Mouse (Mus musculus) kidney, postnatal 0 days (tissue): ENCODE measurements at regions not wholly inside any gene's neighbourhood (a gene's known extent, or its start where the extent isn't known, plus 50 kb on each side); places are given as distances from the start of the nearest gene placed in this dataset.
"Not testable (repeated sequence)": the region's sequence is repeated elsewhere in the genome, so short reads cannot be mapped to it uniquely, and the experiment has no call there.

Experiments
- ATAC-seq: fragments of 200-750 bp; cut with Nextera tagmentation; replicated peaks from 2 replicates; pipeline ENCODE4 v1.8.0; 2017; ENCODE audit warnings: low read depth, moderate number of reproducible peaks, moderate TSS enrichment, moderate library complexity; ENCODE audit not compliant: low FRiP score
- DNase-seq: peaks from one replicate; pipeline ENCODE4 v3.0.0-alpha.2; 2016; ENCODE audit warnings: low spot score
- H3K27ac ChIP-seq: fragments of 300-500 bp; sonication (generic); 2 replicates; pipeline ENCODE4 v1.5.1; 2014; ENCODE audit warnings: mild to moderate bottlenecking
- H3K27me3 ChIP-seq: fragments of 300-500 bp; sonication (generic); 2 replicates; pipeline ENCODE4 v1.6.1; 2014; ENCODE audit warnings: low read length, mixed read lengths; ENCODE audit not compliant: insufficient read depth
- H3K36me3 ChIP-seq: fragments of 300-500 bp; sonication (generic); 2 replicates; pipeline ENCODE4 v1.6.1; 2014; ENCODE audit warnings: low read length, mixed read lengths; ENCODE audit not compliant: insufficient read depth
- H3K4me1 ChIP-seq: fragments of 300-500 bp; sonication (generic); replicated peaks from 2 replicates; pipeline ENCODE4 v1.6.1; 2014; ENCODE audit warnings: antibody characterized with exemption, low read length, mixed read lengths; ENCODE audit not compliant: insufficient read depth
- H3K4me2 ChIP-seq: fragments of 300-500 bp; sonication (generic); 2 replicates; pipeline ENCODE4 v1.6.1; 2014; ENCODE audit warnings: mild to moderate bottlenecking, low read length, moderate library complexity, mixed read lengths
- H3K4me3 ChIP-seq: fragments of 300-500 bp; sonication (generic); replicated peaks from 2 replicates; pipeline ENCODE4 v1.5.1; 2014; ENCODE audit warnings: low read depth, low read length
- H3K9ac ChIP-seq: fragments of 300-500 bp; sonication (generic); 2 replicates; pipeline ENCODE4 v1.6.1; 2014; ENCODE audit warnings: low read depth, low read length
- H3K9me3 ChIP-seq: fragments of 300-500 bp; sonication (generic); replicated peaks from 2 replicates; pipeline ENCODE4 v1.6.1; 2016; ENCODE audit warnings: low read length, inconsistent platforms, mixed read lengths
- CTCF ChIP-seq: IDR thresholded peaks from 2 replicates; pipeline ENCODE4 v1.5.1; 2016; ENCODE audit warnings: antibody characterized with exemption, low read depth, mild to moderate bottlenecking, moderate library complexity
- WGBS: fragments of 180-500 bp; shearing (Covaris S2); extraction: QIAGEN DNeasy Blood & Tissue Kit; methylation state at CpG from one replicate; pipeline ENCODE4 v1.1.7; 2014; 5-methylcytosine and 5-hydroxymethylcytosine counted together

DNA sequence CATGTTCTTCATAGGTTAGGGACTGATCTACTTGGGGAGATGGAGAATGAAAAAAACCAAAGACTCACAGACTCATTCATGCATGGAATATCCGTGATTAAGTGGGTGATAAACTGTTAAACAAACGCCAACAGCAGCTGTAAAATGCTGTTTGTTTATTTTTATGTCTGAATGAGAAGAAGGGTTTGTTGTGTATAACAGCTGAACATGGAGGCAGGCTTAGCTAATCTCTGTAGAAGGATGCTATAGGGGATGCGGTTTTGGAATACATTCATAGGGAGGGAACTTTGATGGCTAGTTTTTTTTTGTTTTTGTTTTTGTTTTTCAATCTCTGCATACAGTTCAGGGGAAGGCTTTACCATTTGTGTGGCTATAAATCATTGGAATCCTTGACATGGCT, 977.1 kb upstream of the Cdh8 start:
- Histone ChIP-seq H3K36me3 (no peaks in the 10 kb centered on the region), H3K27ac (no peak overlapping the region), H3K9ac (no peak overlapping the region), H3K4me3 (no peak overlapping the region), H3K4me1 (no peaks in the 10 kb centered on the region), H3K27me3 (no peaks in the 10 kb centered on the region), H3K9me3 (no peaks in the 10 kb centered on the region), H3K4me2 (no peak overlapping the region)
- no peak for TF ChIP-seq CTCF
- no peak for ATAC-seq
- DNase-seq = peak; percentile 10
- 55% methylated on average over 3 of the region's 3 CpGs for WGBS

DNA sequence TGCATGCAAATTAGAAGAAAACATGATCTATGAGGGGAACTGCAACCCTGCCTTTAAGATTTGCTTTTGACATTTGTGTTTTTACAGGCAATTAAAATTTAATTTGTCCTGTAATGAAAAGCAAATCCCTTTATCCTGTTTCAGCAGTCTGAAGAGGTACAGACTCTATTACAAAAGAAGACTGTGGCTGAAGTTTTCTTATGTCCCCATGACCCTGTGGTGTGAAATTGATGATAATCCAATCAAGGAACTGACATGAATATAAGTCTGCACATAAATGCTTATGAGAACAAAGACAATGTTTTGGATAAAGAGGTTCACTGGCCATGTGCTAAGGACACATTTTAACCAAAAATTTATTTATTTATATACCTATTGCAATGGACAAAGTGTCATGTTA, 951.4 kb upstream of the Cdh8 start:
- TF ChIP-seq CTCF = no peak
- ATAC-seq = no peak
- Histone ChIP-seq H3K4me1 (no peaks in the 10 kb centered on the region), H3K9ac (no peak overlapping the region), H3K4me2 (no peak overlapping the region), H3K36me3 (no peaks in the 10 kb centered on the region), H3K4me3 (no peak overlapping the region), H3K27me3 (no peaks in the 10 kb centered on the region), H3K27ac (no peak overlapping the region), H3K9me3 (no peaks in the 10 kb centered on the region)
- no peak for DNase-seq

DNA sequence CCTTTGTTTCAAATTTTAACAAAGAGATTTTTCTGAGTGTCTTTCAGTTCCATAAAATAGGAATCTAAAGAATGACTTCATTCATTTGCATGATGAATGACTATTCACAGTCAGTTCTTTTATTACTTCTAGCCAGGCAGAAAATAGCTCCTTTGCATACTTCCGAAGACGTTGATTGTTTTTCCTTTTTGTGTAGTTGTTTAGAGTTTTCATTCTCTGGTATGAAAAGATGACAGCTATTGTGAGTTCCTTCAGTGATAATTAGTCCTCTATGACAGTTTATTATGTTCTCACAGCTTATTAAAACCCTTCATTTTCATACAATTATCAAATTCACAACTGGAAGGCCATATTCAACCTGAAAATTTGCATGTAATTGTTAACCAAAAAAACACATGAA, 946.5 kb upstream of the Cdh8 start:
- Histone ChIP-seq H3K9ac (no peak overlapping the region), H3K4me2 (no peak overlapping the region), H3K36me3 (no peaks in the 10 kb centered on the region), H3K27ac (no peak overlapping the region), H3K9me3 (no peaks in the 10 kb centered on the region), H3K27me3 (no peaks in the 10 kb centered on the region), H3K4me1 (no peaks in the 10 kb centered on the region), H3K4me3 (no peak overlapping the region)
- no peak for DNase-seq
- 77% methylated on average over 2 of the region's 2 CpGs for WGBS
- ATAC-seq = no peak
- TF ChIP-seq CTCF = no peak

DNA sequence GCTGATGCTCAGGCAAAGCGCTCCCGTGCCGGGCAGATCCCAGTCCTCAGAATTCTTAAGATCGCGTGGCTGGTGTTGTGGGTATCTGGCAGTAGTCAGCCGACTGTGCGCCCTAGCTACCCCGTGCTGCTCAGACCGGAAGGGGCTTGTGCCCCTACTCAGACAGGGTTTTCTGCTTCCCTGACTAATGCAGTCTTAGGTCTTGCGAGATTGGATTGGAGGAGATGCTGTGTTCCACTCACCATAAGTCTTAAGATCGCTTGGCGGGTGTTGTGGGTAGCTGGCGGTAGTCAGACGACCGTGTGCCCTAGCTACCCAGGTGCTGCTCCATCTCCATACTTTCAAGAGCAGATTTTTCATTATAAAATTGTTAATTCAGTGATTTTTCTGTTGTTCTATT, 944.3 kb upstream of the Cdh8 start:
- H3K27me3 ChIP-seq, H3K9ac ChIP-seq, H3K4me3 ChIP-seq, H3K36me3 ChIP-seq, H3K4me1 ChIP-seq, ATAC-seq, H3K4me2 ChIP-seq, H3K9me3 ChIP-seq, H3K27ac ChIP-seq, DNase-seq: not testable (repeated sequence)
- 93% methylated on average over 15 of the region's 15 CpGs for whole genome bisulfite sequencing

DNA sequence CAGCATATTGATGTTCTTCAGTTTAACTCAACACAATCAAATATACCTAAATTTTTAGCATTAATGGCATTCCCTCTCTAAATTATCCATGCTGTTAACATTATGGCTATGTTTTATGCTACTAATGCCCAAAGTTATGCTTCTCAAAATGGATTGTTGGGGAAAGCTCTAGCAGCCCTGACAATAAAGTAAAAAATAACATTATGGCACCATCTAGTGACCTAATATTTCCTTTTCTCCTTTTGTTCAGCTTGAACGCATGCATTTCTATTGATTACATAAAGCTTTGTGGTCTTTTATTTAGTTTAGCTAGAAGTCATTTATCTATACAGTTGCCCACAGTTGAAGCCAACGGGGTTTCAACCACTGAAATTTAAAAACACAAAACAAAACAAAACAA, 918.3 kb upstream of the Cdh8 start:
- Histone ChIP-seq H3K4me2 (no peak overlapping the region), H3K36me3 (no peaks in the 10 kb centered on the region), H3K27me3 (no peaks in the 10 kb centered on the region), H3K9me3 (no peaks in the 10 kb centered on the region), H3K9ac (no peak overlapping the region), H3K4me1 (no peaks in the 10 kb centered on the region), H3K27ac (no peak overlapping the region), H3K4me3 (no peak overlapping the region)
- peak; percentile 36; the same call in 1 of the 2 replicates for TF ChIP-seq CTCF
- no peak for ATAC-seq
- DNase-seq = peak; percentile 1
- WGBS = 71% methylated on average over 2 of the region's 2 CpGs

DNA sequence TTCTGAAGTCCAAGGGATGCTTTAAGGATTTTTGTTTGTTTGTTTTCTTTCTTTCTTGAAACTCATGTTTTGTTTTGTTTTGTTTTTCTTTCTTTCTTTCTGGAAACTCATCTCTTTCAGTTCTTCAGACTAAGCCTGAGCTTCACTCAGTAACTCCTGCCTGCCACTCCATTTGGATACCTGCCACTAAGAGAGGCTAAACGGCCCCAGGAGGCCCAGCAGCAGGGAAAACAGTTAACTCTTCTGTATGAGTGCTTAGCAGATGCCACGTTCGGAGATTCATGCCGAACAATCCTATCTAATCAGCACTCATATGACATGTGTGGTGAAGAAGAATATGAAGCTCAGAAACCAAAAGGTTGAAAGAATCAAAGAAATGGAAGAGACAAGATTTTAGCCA, 909.3 kb upstream of the Cdh8 start:
- Histone ChIP-seq H3K4me2 (no peak overlapping the region), H3K9me3 (no peaks in the 10 kb centered on the region), H3K36me3 (no peaks in the 10 kb centered on the region), H3K4me3 (no peak overlapping the region), H3K9ac (no peak overlapping the region), H3K27me3 (no peaks in the 10 kb centered on the region), H3K27ac (no peak overlapping the region), H3K4me1 (no peaks in the 10 kb centered on the region)
- no peak for TF ChIP-seq CTCF
- WGBS = 48% methylated on average over 4 of the region's 4 CpGs
- no peak for ATAC-seq
- DNase-seq = no peak

DNA sequence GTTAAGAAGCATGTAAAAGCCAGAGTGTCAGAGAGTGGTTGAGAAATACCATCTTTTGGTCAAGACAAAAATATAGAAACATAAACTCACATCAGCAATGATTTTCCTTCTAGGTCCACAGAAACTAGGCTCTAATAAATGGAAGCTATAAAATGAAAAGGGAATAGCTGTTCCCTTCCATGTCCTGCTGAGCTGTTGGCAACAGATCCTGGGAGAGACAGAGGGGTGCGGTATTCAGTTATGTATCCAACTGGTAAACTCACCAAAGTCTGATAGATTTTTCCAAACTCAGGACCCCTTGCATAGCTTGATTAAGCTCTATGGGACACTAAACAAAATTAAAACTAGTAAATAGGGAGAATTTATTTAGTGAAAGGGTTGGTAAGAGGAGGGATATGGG, 907.2 kb upstream of the Cdh8 start:
- no peak for TF ChIP-seq CTCF
- no peak for DNase-seq
- H3K9me3 ChIP-seq = no peaks in the 10 kb centered on the region
- 97% methylated on average over 1 of the region's 1 CpGs for WGBS
- H3K9ac ChIP-seq = no peak overlapping the region
- H3K4me1 ChIP-seq = no peaks in the 10 kb centered on the region
- no peak for ATAC-seq
- H3K4me3 ChIP-seq = no peak overlapping the region
- H3K27ac ChIP-seq = no peak overlapping the region
- no peak overlapping the region for H3K4me2 ChIP-seq
- H3K36me3 ChIP-seq = no peaks in the 10 kb centered on the region
- H3K27me3 ChIP-seq = no peaks in the 10 kb centered on the region
